Mouse (Mus musculus) neural tube, embryonic 12.5 days (tissue): ENCODE measurements around the gene Kif26b. TPM values are rescaled to one million over a fixed set of nuclear protein-coding genes. Genes with fewer than 3 reads are reported as not detected.

Experiments used
- ATAC-seq: fragments of 200-750 bp; cut with Nextera tagmentation; 2 replicates; pipeline ENCODE4 v1.8.0; 2017; ENCODE audit warnings: low read depth, mild to moderate bottlenecking, moderate TSS enrichment, moderate library complexity; ENCODE audit not compliant: low FRiP score
- H3K27ac ChIP-seq: fragments of 300-500 bp; sonication (generic); 2 replicates; pipeline ENCODE4 v1.5.1; 2016
- H3K27me3 ChIP-seq: fragments of 300-500 bp; sonication (generic); replicated peaks from 2 replicates; pipeline ENCODE4 v1.6.1; 2016; ENCODE audit warnings: mild to moderate bottlenecking
- H3K36me3 ChIP-seq: fragments of 300-500 bp; sonication (generic); 2 replicates; pipeline ENCODE4 v1.6.1; 2016; ENCODE audit warnings: mild to moderate bottlenecking
- H3K4me1 ChIP-seq: fragments of 300-500 bp; sonication (generic); 2 replicates; pipeline ENCODE4 v1.6.1; 2016
- H3K4me2 ChIP-seq: fragments of 300-500 bp; sonication (generic); replicated peaks from 2 replicates; pipeline ENCODE4 v1.6.1; 2016; ENCODE audit warnings: mild to moderate bottlenecking
- H3K4me3 ChIP-seq: fragments of 300-500 bp; sonication (generic); 2 replicates; pipeline ENCODE4 v1.5.1; 2016
- H3K9ac ChIP-seq: fragments of 300-500 bp; sonication (generic); 2 replicates; pipeline ENCODE4 v1.6.1; 2016; ENCODE audit warnings: mild to moderate bottlenecking
- H3K9me3 ChIP-seq: fragments of 300-500 bp; sonication (generic); 2 replicates; pipeline ENCODE4 v1.6.1; 2016; ENCODE audit warnings: mild to moderate bottlenecking
- WGBS: fragments of 180-500 bp; shearing (Covaris S2); methylation state at CpG from one replicate; pipeline ENCODE4 v1.1.7; 2016; 5-methylcytosine and 5-hydroxymethylcytosine counted together
- polyA plus RNA-seq: library from polyadenylated mRNA; unstranded; fragments of >200 nt; fragmentation: Nextera tagmentation; extraction: Ambion mirVana; gene quantifications from 2 replicates; pipeline ENCODE4 v1.2.1, GENCODE M21; 2016

The Kif26b gene
- polyA plus RNA-seq, 1 experiment from 2014 or later = 12.6 TPM

DNA sequence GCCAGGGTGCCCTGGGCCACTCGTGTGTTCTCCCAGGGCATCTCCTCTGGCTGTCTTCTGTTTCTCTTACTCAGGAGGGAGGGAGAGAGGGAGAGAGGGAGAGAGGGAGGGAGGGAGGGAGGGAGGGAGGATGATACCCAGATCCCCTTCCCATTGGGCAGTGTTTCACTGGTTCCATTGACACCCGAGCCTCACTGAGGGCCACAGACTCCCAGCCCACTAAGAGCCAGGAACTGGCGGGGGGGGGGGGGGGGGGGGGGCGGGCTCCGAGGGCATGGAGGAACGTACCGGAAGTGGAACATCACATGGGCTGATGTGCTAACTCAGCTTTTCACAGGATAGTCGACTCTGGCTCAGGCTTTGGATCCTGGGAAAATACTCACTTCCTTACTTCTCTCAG, 15.0 kb upstream of the Kif26b start:
- WGBS = 37% methylated on average over 5 of the region's 8 CpGs
- Histone ChIP-seq H3K9ac (no peak overlapping the region), H3K4me1 (peaks cover 12% of the 10 kb centered on the region), H3K27ac (no peak overlapping the region), H3K36me3 (no peaks in the 10 kb centered on the region), H3K4me3 (no peak overlapping the region), H3K27me3 (no peaks in the 10 kb centered on the region), H3K4me2 (no peak overlapping the region), H3K9me3 (no peaks in the 10 kb centered on the region)
- no peak for ATAC-seq

DNA sequence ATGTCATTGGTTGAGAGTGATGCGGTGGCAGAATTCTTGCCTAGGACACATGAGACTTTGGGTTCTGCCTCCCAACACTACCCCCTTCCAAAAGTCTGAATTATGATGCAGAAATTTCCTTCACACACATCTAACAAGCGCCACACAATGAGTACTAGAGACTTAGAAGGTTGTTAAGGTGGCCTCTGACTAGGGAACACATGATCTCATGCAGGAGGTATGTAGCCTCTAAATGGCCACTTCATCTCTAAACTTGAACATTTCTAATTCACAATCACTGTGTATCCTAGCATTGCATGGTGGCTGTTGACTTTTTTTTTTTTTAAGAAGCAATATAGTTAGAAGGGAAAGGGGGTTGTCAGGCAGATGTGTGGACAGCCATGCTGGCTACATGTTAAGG, 13.1 kb upstream of the Kif26b start:
- H3K27me3 ChIP-seq = no peaks in the 10 kb centered on the region
- ATAC-seq = no peak
- H3K4me3 ChIP-seq = no peak overlapping the region
- H3K36me3 ChIP-seq = no peaks in the 10 kb centered on the region
- no peak overlapping the region for H3K4me2 ChIP-seq
- peaks cover 12% of the 10 kb centered on the region for H3K4me1 ChIP-seq
- WGBS = 86% methylated on average over 2 of the region's 2 CpGs
- H3K9ac ChIP-seq = no peak overlapping the region
- H3K9me3 ChIP-seq = no peaks in the 10 kb centered on the region
- H3K27ac ChIP-seq = no peak overlapping the region

DNA sequence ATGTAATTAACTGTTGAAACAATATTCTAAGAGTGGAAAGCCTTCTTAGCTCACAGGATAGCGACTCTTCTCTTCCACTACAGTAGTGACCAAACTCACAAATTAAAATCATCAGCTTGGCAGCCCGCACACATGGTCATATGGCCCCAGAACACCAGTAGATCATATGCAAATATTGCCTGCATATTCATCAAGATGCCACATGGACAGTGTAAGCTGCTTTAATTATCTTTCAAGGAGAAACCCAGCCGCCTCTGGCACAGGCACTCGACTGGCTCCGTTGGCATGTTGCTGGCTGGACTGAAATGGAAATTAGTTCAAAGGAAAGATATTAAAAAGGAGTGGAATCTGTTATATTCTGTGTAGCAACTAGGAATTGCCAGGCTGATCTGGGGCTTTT, 6.5 kb upstream of the Kif26b start:
- H3K27ac ChIP-seq = no peak overlapping the region
- ATAC-seq = no peak
- WGBS = 79% methylated on average over 5 of the region's 5 CpGs

DNA sequence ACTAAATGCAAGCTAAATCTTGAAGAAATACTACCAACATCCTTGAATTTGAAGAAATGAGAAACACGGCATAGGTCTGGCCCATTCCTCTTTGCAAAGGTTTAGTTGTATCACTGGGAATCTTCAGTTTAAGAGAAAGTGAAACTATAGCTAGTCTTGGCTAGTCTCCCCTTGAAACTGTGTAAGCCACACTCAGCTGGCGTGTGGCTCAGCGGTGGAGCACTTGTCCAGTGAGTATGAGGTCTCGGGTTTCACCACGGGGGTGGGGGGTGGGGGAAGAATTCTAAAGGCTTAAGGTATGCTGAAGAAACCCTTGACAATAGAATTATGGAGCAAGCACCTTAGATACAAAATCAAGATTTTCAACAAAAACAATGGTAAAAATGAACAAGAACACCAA, 5.8 kb upstream of the Kif26b start:
- WGBS = 53% methylated on average over 5 of the region's 5 CpGs
- no peaks in the 10 kb centered on the region for H3K9me3 ChIP-seq
- H3K4me1 ChIP-seq = peaks cover 10% of the 10 kb centered on the region

More for the DNA sequence above, 6.5 kb upstream of the Kif26b start:
- H3K4me1 ChIP-seq = peaks cover 2% of the 10 kb centered on the region; the same call in 1 of the 2 replicates
- H3K9me3 ChIP-seq = no peaks in the 10 kb centered on the region
- H3K4me3 ChIP-seq = no peak overlapping the region
- no peak overlapping the region for H3K9ac ChIP-seq
- H3K27me3 ChIP-seq = no peaks in the 10 kb centered on the region
- no peaks in the 10 kb centered on the region for H3K36me3 ChIP-seq
- H3K4me2 ChIP-seq = no peak overlapping the region

GRCm38 (mm10) chr1:178527185-178527546, 1.8 kb upstream of the Kif26b start:
- no peak for ATAC-seq
- peaks cover 29% of the 10 kb centered on the region for H3K4me1 ChIP-seq
- no peak overlapping the region; the same call in 1 of the 2 replicates for H3K9ac ChIP-seq
- peak overlapping the region; percentile 71 for H3K4me3 ChIP-seq
- H3K27me3 ChIP-seq = peaks cover 7% of the 10 kb centered on the region; the same call in 1 of the 2 replicates
- no peaks in the 10 kb centered on the region for H3K36me3 ChIP-seq
- under 1% methylated on average over 21 of the region's 21 CpGs for WGBS
- H3K4me2 ChIP-seq = peak overlapping the region; percentile 100
- H3K9me3 ChIP-seq = no peaks in the 10 kb centered on the region
- H3K27ac ChIP-seq = 0 out of 2 replicates have a peak overlapping the region, but pooled peaks have one; percentile 62

More for the DNA sequence above, 5.8 kb upstream of the Kif26b start:
- ATAC-seq = no peak
- Histone ChIP-seq H3K4me3 (no peak overlapping the region), H3K4me2 (no peak overlapping the region), H3K36me3 (no peaks in the 10 kb centered on the region), H3K27me3 (peaks cover 3% of the 10 kb centered on the region; the same call in 1 of the 2 replicates), H3K27ac (no peak overlapping the region), H3K9ac (no peak overlapping the region)

DNA sequence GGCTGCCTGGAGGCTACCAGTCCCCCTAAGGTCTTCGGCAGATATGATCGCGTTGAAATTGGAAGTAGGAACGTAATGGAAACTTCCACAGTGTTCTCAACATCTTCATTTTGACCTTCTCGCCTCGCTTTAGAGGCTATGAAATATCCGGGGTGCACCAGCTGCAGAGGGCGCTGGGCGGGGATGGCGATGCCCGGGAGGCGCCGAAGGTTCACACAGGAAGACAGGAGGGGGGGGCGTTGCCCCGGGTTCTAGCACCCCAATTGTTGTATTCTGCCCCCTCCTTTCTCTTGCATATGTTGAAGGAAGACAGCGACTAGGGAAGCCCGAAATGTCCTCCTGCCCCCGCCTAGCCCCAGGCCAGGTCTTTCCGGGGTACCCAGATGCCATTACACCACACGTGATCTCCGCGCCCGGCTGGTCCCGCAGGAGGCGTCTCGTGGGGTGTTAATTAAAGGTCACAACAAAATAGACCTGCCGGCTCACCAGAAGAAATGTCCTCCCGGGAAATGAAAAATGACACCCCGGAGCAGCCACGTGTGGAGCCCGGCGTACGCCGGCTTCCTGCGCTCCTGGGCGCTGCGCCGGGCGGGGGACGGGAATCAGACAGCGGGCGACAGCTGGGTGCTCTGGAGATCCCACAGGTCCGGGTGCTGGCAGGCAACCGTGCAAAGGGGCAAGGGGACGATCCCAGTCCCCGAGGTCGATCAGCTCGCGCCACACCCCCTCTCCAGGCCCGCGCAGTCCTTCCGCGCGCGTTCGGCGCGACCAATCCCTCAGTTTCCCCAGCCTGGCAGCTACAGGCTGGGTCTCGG, 1.2 kb upstream of the Kif26b start:
- Histone ChIP-seq H3K27me3 (peaks cover 7% of the 10 kb centered on the region; the same call in 1 of the 2 replicates), H3K4me2 (peak overlapping the region; percentile 100), H3K4me3 (peak overlapping the region; percentile 71), H3K9me3 (no peaks in the 10 kb centered on the region), H3K9ac (peak overlapping the region; percentile 80), H3K36me3 (no peaks in the 10 kb centered on the region), H3K27ac (peak overlapping the region; percentile 62), H3K4me1 (peaks cover 32% of the 10 kb centered on the region)
- WGBS = under 1% methylated on average over 59 of the region's 59 CpGs
- ATAC-seq = peak; percentile 10; the same call in 1 of the 2 replicates

DNA sequence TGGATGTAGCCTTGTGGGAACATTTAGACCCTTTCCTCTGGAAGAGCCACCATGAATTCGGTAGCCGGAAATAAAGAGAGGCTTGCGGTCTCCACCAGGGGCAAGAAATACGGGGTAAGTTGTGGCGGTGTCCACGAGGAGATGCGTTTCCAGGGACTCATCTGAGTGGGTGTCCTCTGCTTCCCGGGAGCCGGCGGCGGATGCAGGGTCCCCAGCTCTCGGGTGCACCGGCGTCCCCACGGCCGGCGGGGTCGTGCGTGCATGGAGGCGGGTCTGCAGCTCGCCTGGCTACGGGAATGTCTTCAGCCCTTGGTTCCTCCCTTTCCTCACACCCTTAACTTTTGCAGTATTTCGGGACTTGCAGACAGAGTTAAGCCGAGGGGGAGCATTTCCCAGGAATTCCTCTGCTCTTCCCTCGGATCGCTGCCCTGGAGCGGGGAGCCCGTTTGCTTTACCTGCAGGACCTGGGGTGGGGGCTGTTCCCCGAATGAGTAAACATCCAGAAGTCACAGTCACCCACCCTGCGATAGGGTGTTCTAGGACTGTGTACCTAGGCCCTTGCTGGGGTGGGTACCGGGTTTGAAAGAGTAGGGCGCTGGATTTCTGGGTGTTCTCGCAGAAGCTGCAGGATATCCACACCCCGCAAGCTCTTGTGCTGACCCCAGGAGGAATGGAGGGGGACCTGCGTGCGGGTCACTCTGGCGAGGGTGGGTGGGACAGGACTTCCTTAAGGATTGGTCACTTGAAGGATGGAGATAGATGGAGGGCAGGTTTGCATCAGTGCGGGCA, 781 bp downstream of the Kif26b start:
- Histone ChIP-seq H3K27ac (peak overlapping the region; percentile 62; the same call in 1 of the 2 replicates), H3K36me3 (no peaks in the 10 kb centered on the region), H3K9me3 (no peaks in the 10 kb centered on the region), H3K4me1 (peaks cover 32% of the 10 kb centered on the region), H3K27me3 (peaks cover 7% of the 10 kb centered on the region; the same call in 1 of the 2 replicates), H3K9ac (peak overlapping the region; percentile 80), H3K4me3 (peak overlapping the region; percentile 71), H3K4me2 (peak overlapping the region; percentile 100)
- ATAC-seq = peak; percentile 4; the same call in 1 of the 2 replicates
- under 1% methylated on average over 38 of the region's 38 CpGs for WGBS

GRCm38 (mm10) chr1:178530301-178531078, 1.6 kb downstream of the Kif26b start:
- under 1% methylated on average over 62 of the region's 62 CpGs for WGBS
- peak; percentile 45 for ATAC-seq
- peaks cover 32% of the 10 kb centered on the region for H3K4me1 ChIP-seq

GRCm38 (mm10) chr1:178540247-178540646, 11.3 kb downstream of the Kif26b start:
- no peak for ATAC-seq
- no peaks in the 10 kb centered on the region for H3K9me3 ChIP-seq

More at GRCm38 (mm10) chr1:178530301-178531078, 1.6 kb downstream of the Kif26b start:
- Histone ChIP-seq H3K4me3 (peak overlapping the region; percentile 71), H3K36me3 (no peaks in the 10 kb centered on the region), H3K9me3 (no peaks in the 10 kb centered on the region), H3K27ac (0 out of 2 replicates have a peak overlapping the region, but pooled peaks have one; percentile 43), H3K9ac (peak overlapping the region; percentile 80), H3K4me2 (peak overlapping the region; percentile 100), H3K27me3 (peaks cover 7% of the 10 kb centered on the region; the same call in 1 of the 2 replicates)

GRCm38 (mm10) chr1:178542415-178542814, 13.5 kb downstream of the Kif26b start:
- H3K9me3 ChIP-seq = no peaks in the 10 kb centered on the region
- no peak overlapping the region for H3K9ac ChIP-seq
- WGBS = 86% methylated on average over 5 of the region's 5 CpGs
- ATAC-seq = no peak
- H3K27ac ChIP-seq = no peak overlapping the region
- H3K4me1 ChIP-seq = no peaks in the 10 kb centered on the region
- no peaks in the 10 kb centered on the region for H3K36me3 ChIP-seq
- no peak overlapping the region for H3K4me3 ChIP-seq
- H3K4me2 ChIP-seq = no peak overlapping the region
- no peaks in the 10 kb centered on the region for H3K27me3 ChIP-seq

More at GRCm38 (mm10) chr1:178540247-178540646, 11.3 kb downstream of the Kif26b start:
- H3K4me2 ChIP-seq = no peak overlapping the region
- H3K4me1 ChIP-seq = no peaks in the 10 kb centered on the region
- H3K4me3 ChIP-seq = no peak overlapping the region
- no peaks in the 10 kb centered on the region for H3K36me3 ChIP-seq
- WGBS = 72% methylated on average over 10 of the region's 10 CpGs
- no peak overlapping the region for H3K9ac ChIP-seq
- no peaks in the 10 kb centered on the region for H3K27me3 ChIP-seq
- H3K27ac ChIP-seq = no peak overlapping the region

GRCm38 (mm10) chr1:178542990-178543944, 14.3 kb downstream of the Kif26b start:
- Histone ChIP-seq H3K36me3 (no peaks in the 10 kb centered on the region), H3K4me3 (no peak overlapping the region), H3K27ac (no peak overlapping the region), H3K4me2 (no peak overlapping the region), H3K9ac (no peak overlapping the region), H3K27me3 (no peaks in the 10 kb centered on the region), H3K9me3 (no peaks in the 10 kb centered on the region), H3K4me1 (no peaks in the 10 kb centered on the region)
- ATAC-seq = no peak
- WGBS = 68% methylated on average over 8 of the region's 8 CpGs
